Mouse (Mus musculus) liver, embryonic 14.5 days (tissue): Measurements from ENCODE around the gene Rab25. TPM values are rescaled to one million over a fixed set of nuclear protein-coding genes. Genes with fewer than 3 reads are reported as not detected.

Source experiments
- ATAC-seq: fragments of 200-750 bp; cut with Nextera tagmentation; 2 replicates; pipeline ENCODE4 v1.8.0; 2017; ENCODE audit warnings: moderate number of reproducible peaks, mild to moderate bottlenecking, moderate library complexity; ENCODE audit not compliant: insufficient read depth
- DNase-seq, 3 experiments: peaks; one replicate each; pipeline ENCODE4 v3.0.0-alpha.2; 2012 to 2013; ENCODE audit warnings: low read depth in 3 of 3, low spot score in 3 of 3
- H3K27ac ChIP-seq: fragments of 300-500 bp; sonication (generic); 2 replicates; pipeline ENCODE4 v1.5.1; 2014; ENCODE audit warnings: moderate library complexity, mild to moderate bottlenecking, control low read depth, inconsistent platforms
- H3K27me3 ChIP-seq: fragments of 300-500 bp; sonication (generic); 2 replicates; pipeline ENCODE4 v1.6.1; 2014; ENCODE audit warnings: mild to moderate bottlenecking, low read length, moderate library complexity; ENCODE audit not compliant: control insufficient read depth, insufficient read depth
- H3K36me3 ChIP-seq: fragments of 300-500 bp; sonication (generic); replicated peaks from 2 replicates; pipeline ENCODE4 v1.6.1; 2014; ENCODE audit warnings: low read depth; ENCODE audit not compliant: control insufficient read depth, insufficient read depth
- H3K4me1 ChIP-seq, 2 experiments: fragments of 200-500 bp in 1 of 2; fragments of 300-500 bp in 1 of 2; sonication (generic) in 1 of 2; replicated peaks; 2 replicates each; pipeline ENCODE4 v1.6.1; 2012 to 2014; ENCODE audit warnings: antibody characterized with exemption in 1 of 2, inconsistent platforms in 1 of 2, low read length in 1 of 2; ENCODE audit not compliant: control insufficient read depth in 2 of 2, insufficient read depth in 2 of 2
- H3K4me2 ChIP-seq: fragments of 300-500 bp; sonication (generic); 2 replicates; pipeline ENCODE4 v1.6.1; 2014; ENCODE audit warnings: low read depth, mild to moderate bottlenecking, control low read depth, moderate library complexity
- H3K4me3 ChIP-seq, 2 experiments: fragments of 200-500 bp in 1 of 2; fragments of 300-500 bp in 1 of 2; sonication (generic) in 1 of 2; 2 replicates each; pipeline ENCODE4 v1.5.1; 2012 to 2014; ENCODE audit warnings: low read depth in 2 of 2, low read length in 2 of 2, mild to moderate bottlenecking in 2 of 2, control low read depth in 1 of 2, inconsistent platforms in 1 of 2, moderate library complexity in 1 of 2; ENCODE audit not compliant: insufficient read depth in 1 of 2
- H3K9ac ChIP-seq: fragments of 300-500 bp; sonication (generic); replicated peaks from 2 replicates; pipeline ENCODE4 v1.6.1; 2014; ENCODE audit warnings: mild to moderate bottlenecking, control low read depth, moderate library complexity
- H3K9me3 ChIP-seq: fragments of 300-500 bp; sonication (generic); 2 replicates; pipeline ENCODE4 v1.6.1; 2016; ENCODE audit warnings: low read length, mixed read lengths; ENCODE audit not compliant: control insufficient read depth
- CTCF ChIP-seq: IDR thresholded peaks from 2 replicates; pipeline ENCODE4 v1.5.1; 2016; ENCODE audit warnings: antibody characterized with exemption, low read depth, control low read depth
- EP300 ChIP-seq: IDR thresholded peaks from 2 replicates; pipeline ENCODE4 v1.6.1; 2016; ENCODE audit warnings: antibody characterized with exemption, low read depth
- WGBS: fragments of 180-500 bp; shearing (Covaris S2); extraction: QIAGEN DNeasy Blood & Tissue Kit; methylation state at CpG from one replicate; pipeline ENCODE4 v1.1.7; 2014; ENCODE audit not compliant: insufficient replicate concordance; 5-methylcytosine and 5-hydroxymethylcytosine counted together
- polyA plus RNA-seq, 2 experiments: library from polyadenylated mRNA; depleted of rRNA in 1 of 2; stranded (reverse) in 1 of 2; unstranded in 1 of 2; fragments of >200 nt; fragmentation: Nextera tagmentation in 1 of 2; extraction: Ambion mirVana in 1 of 2; gene quantifications; 2 replicates each; pipeline versions ENCODE4 v1.2.1 to v1.2.3; 2012 to 2014

Gene Rab25
- polyA plus RNA-seq, 2 experiments: 0.25 to 0.52 TPM

- Histone ChIP-seq H3K27ac (no peak overlapping the region), H3K36me3 (peaks cover 14% of the 10 kb centered on the region), H3K9ac (no peak overlapping the region), H3K27me3 (no peaks in the 10 kb centered on the region), H3K4me2 (peak overlapping the region; percentile 36), H3K9me3 (no peaks in the 10 kb centered on the region), H3K4me3 (no peak overlapping the region), H3K4me1 (peaks cover 0 to 13% of the 10 kb centered on the region in 2 experiments; a peak in 3 of 4 replicates)
- DNase-seq (peak; percentile 46 to 60 (median 55)), ATAC-seq (peak; percentile 55)
- peak; percentile 56; the same call in 1 of the 2 replicates for TF ChIP-seq CTCF
- TF ChIP-seq EP300: no peak
- whole genome bisulfite sequencing: 23% methylated on average over 9 of the region's 9 CpGs
These were observed 44.0 kb upstream of the Rab25 start for GRCm38 (mm10) chr3:88591950-88592731.

DNA sequence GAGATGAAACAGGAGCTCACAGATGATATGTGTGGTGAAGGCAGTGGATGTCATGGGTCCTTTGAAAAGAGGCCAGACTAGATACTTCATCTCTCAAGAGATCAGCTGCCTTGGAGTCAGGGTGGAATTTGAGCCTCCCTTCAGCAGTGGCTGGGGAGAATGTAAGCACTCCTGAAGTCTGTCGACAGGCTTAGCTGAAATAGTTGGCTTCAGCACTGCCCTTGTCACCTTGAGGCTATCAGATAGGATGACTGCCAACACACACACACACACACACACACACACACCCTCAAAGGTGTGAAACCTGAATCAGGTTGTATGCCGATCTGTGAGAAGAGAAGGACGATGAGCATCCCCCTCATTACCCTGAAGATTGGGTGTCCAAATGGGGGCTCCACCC lies 42.9 kb upstream of the Rab25 start:
- H3K4me1 ChIP-seq: peaks cover 0 to 13% of the 10 kb centered on the region in 2 experiments; a peak in 3 of 4 replicates
- DNase-seq (no peak), ATAC-seq (no peak)
- no peaks in the 10 kb centered on the region for H3K27me3 ChIP-seq
- 61% methylated on average over 3 of the region's 3 CpGs for WGBS
- no peak overlapping the region for H3K4me2 ChIP-seq
- H3K36me3 ChIP-seq: peaks cover 25% of the 10 kb centered on the region
- H3K9me3 ChIP-seq: no peaks in the 10 kb centered on the region
- TF ChIP-seq EP300: no peak
- TF ChIP-seq CTCF: no peak
- no peak overlapping the region for H3K9ac ChIP-seq
- H3K27ac ChIP-seq: no peak overlapping the region
- no peak overlapping the region for H3K4me3 ChIP-seq

GRCm38 (mm10) chr3:88590246-88590645 lies 42.1 kb upstream of the Rab25 start:
- Histone ChIP-seq H3K9me3 (no peaks in the 10 kb centered on the region), H3K36me3 (peaks cover 29% of the 10 kb centered on the region), H3K4me3 (no peak overlapping the region), H3K27me3 (no peaks in the 10 kb centered on the region), H3K4me2 (no peak overlapping the region), H3K27ac (no peak overlapping the region), H3K9ac (no peak overlapping the region), H3K4me1 (peaks cover 0 to 13% of the 10 kb centered on the region in 2 experiments; a peak in 3 of 4 replicates)
- WGBS: 44% methylated on average over 5 of the region's 5 CpGs
- DNase-seq: no peak
- no peak for ATAC-seq
- TF ChIP-seq CTCF (no peak), EP300 (no peak)

GRCm38 (mm10) chr3:88586640-88587039 lies 38.5 kb upstream of the Rab25 start:
- H3K27me3 ChIP-seq: no peaks in the 10 kb centered on the region

GRCm38 (mm10) chr3:88585769-88586168 lies 37.7 kb upstream of the Rab25 start:
- TF ChIP-seq EP300 (no peak), CTCF (no peak)
- WGBS: 89% methylated on average over 6 of the region's 6 CpGs
- Histone ChIP-seq H3K9ac (no peak overlapping the region), H3K27ac (no peak overlapping the region), H3K4me1 (peaks cover 0 to 3% of the 10 kb centered on the region in 2 experiments; a peak in 1 of 4 replicates), H3K4me3 (no peak overlapping the region), H3K27me3 (no peaks in the 10 kb centered on the region), H3K9me3 (no peaks in the 10 kb centered on the region), H3K4me2 (no peak overlapping the region), H3K36me3 (peaks cover 40% of the 10 kb centered on the region)
- DNase-seq (no peak), ATAC-seq (no peak)

More at GRCm38 (mm10) chr3:88586640-88587039, 38.5 kb upstream of the Rab25 start:
- no peak for TF ChIP-seq CTCF
- no peak for TF ChIP-seq EP300
- no peak overlapping the region for H3K9ac ChIP-seq
- ATAC-seq (no peak), DNase-seq (no peak)
- WGBS: 78% methylated on average over 5 of the region's 5 CpGs
- no peaks in the 10 kb centered on the region for H3K4me1 ChIP-seq
- no peaks in the 10 kb centered on the region for H3K9me3 ChIP-seq
- H3K27ac ChIP-seq: no peak overlapping the region
- H3K36me3 ChIP-seq: peaks cover 36% of the 10 kb centered on the region
- H3K4me2 ChIP-seq: no peak overlapping the region
- H3K4me3 ChIP-seq: no peak overlapping the region
